Mouse (Mus musculus) G1E (cell line): ENCODE results near the gene Tbx2. TPM values are rescaled to one million over a fixed set of nuclear protein-coding genes. Genes with fewer than 3 reads are reported as not detected.

Experiments
- ATAC-seq: 2 replicates; pipeline ENCODE4 v1.8.0; 2016; ENCODE audit warnings: mild to moderate bottlenecking; ENCODE audit not compliant: insufficient number of reproducible peaks, poor library complexity, low FRiP score, severe bottlenecking; ENCODE audit errors: extremely low read depth
- DNase-seq: peaks from one replicate; pipeline ENCODE4 v3.0.0; 2012; ENCODE audit warnings: low spot score
- H3K27me3 ChIP-seq: 2 replicates; pipeline ENCODE4 v1.6.1; 2012; ENCODE audit warnings: mild to moderate bottlenecking, low read length, inconsistent platforms; ENCODE audit not compliant: insufficient read depth
- H3K36me3 ChIP-seq: replicated peaks from 2 replicates; pipeline ENCODE3; 2012; ENCODE audit warnings: mild to moderate bottlenecking, inconsistent platforms
- H3K4me1 ChIP-seq: 2 replicates; pipeline ENCODE4 v1.6.1; 2012; ENCODE audit warnings: low read depth, low read length, inconsistent platforms, mixed read lengths; ENCODE audit not compliant: insufficient read depth
- H3K4me3 ChIP-seq: 2 replicates; pipeline ENCODE4 v1.5.1; 2012; ENCODE audit warnings: low read depth, mild to moderate bottlenecking, inconsistent platforms, low read length, moderate library complexity, mixed read lengths
- H3K9me3 ChIP-seq: replicated peaks from 2 replicates; pipeline ENCODE4 v1.6.1; 2012; ENCODE audit warnings: inconsistent platforms
- CTCF ChIP-seq: IDR thresholded peaks from 2 replicates; pipeline ENCODE4 v1.5.1; 2012; ENCODE audit warnings: low read depth, low read length, inconsistent platforms, mixed read lengths
- GATA1 ChIP-seq: IDR thresholded peaks from 2 replicates; pipeline ENCODE4 v1.6.1; 2012; ENCODE audit warnings: borderline replicate concordance, low read length, inconsistent platforms, mixed read lengths
- GATA2 ChIP-seq: IDR thresholded peaks from 2 replicates; pipeline ENCODE4 v1.6.1; 2012; ENCODE audit warnings: low read depth, low read length, inconsistent platforms, borderline replicate concordance
- POLR2AphosphoS5 ChIP-seq: IDR thresholded peaks from 2 replicates; pipeline ENCODE4 v1.6.1; 2012; ENCODE audit warnings: low read depth, low read length, inconsistent platforms; ENCODE audit not compliant: insufficient replicate concordance
- TAL1 ChIP-seq: conservative IDR thresholded peaks from 2 replicates; pipeline ENCODE4 v1.6.1; 2012; ENCODE audit warnings: low read depth, low read length, inconsistent platforms, mixed read lengths
- polyA plus RNA-seq: library from polyadenylated mRNA; stranded (reverse); fragments of >175 nt; gene quantifications from 2 replicates; pipeline ENCODE4 v1.2.3, GENCODE M21; 2012
- total RNA-seq, 2 experiments: library from RNA; stranded (forward) in 1 of 2; stranded (reverse) in 1 of 2; fragments of 200-1000 nt in 1 of 2; fragments of >200 nt in 1 of 2; fragmentation: Nextera tagmentation in 1 of 2; gene quantifications; 2 replicates each; pipeline ENCODE4 v1.2.3; 2014 to 2017

Tbx2 gene
- total and polyA plus RNA-seq, 3 experiments, result 0.24 to 0.53 TPM; not detected in 1

- TF ChIP-seq CTCF (no peak), TAL1 (no peak)
- H3K4me3 ChIP-seq, result no peak overlapping the region
- no peaks in the 10 kb centered on the region for H3K9me3 ChIP-seq
- no peaks in the 10 kb centered on the region for H3K36me3 ChIP-seq
- DNase-seq, result no peak
- H3K4me1 ChIP-seq, result 0 out of 2 replicates have a peak, but pooled peaks cover 2% of the 10 kb centered on the region
- H3K27me3 ChIP-seq, result peaks cover 44% of the 10 kb centered on the region
- ATAC-seq, result no peak
Observed at GRCm38 (mm10) chr11:85821659-85822058, 10.7 kb upstream of the Tbx2 start.

- ATAC-seq, result no peak
- peaks cover 49% of the 10 kb centered on the region for H3K27me3 ChIP-seq
- H3K4me1 ChIP-seq, result peaks cover 9% of the 10 kb centered on the region; the same call in 1 of the 2 replicates
- no peaks in the 10 kb centered on the region for H3K36me3 ChIP-seq
- peak; percentile 49 for TF ChIP-seq CTCF
- TF ChIP-seq POLR2AphosphoS5, result no peak
- TF ChIP-seq GATA1, result no peak
- H3K9me3 ChIP-seq, result no peaks in the 10 kb centered on the region
- H3K4me3 ChIP-seq, result no peak overlapping the region
- peak; percentile 34 for DNase-seq
Observed at GRCm38 (mm10) chr11:85823181-85823580, 9.2 kb upstream of the Tbx2 start.

GRCm38 (mm10) chr11:85823794-85824193 lies 8.6 kb upstream of the Tbx2 start:
- no peaks in the 10 kb centered on the region for H3K36me3 ChIP-seq
- peaks cover 49% of the 10 kb centered on the region for H3K27me3 ChIP-seq
- H3K9me3 ChIP-seq, result no peaks in the 10 kb centered on the region
- TF ChIP-seq GATA1, result no peak
- TF ChIP-seq POLR2AphosphoS5, result no peak
- ATAC-seq (no peak), DNase-seq (no peak)
- peaks cover 9% of the 10 kb centered on the region; the same call in 1 of the 2 replicates for H3K4me1 ChIP-seq
- no peak overlapping the region for H3K4me3 ChIP-seq

GRCm38 (mm10) chr11:85825031-85825430 lies 7.3 kb upstream of the Tbx2 start:
- H3K9me3 ChIP-seq, result 0 out of 2 replicates have a peak, but pooled peaks cover 3% of the 10 kb centered on the region
- DNase-seq (no peak), ATAC-seq (no peak)
- H3K4me3 ChIP-seq, result no peak overlapping the region
- H3K27me3 ChIP-seq, result peaks cover 55% of the 10 kb centered on the region
- H3K4me1 ChIP-seq, result peaks cover 9% of the 10 kb centered on the region; the same call in 1 of the 2 replicates
- TF ChIP-seq GATA1, result no peak
- no peak for TF ChIP-seq TAL1
- TF ChIP-seq POLR2AphosphoS5, result no peak
- TF ChIP-seq CTCF, result no peak
- TF ChIP-seq GATA2, result no peak
- no peaks in the 10 kb centered on the region for H3K36me3 ChIP-seq

GRCm38 (mm10) chr11:85825823-85826222 lies 6.5 kb upstream of the Tbx2 start:
- H3K4me1 ChIP-seq, result peaks cover 9% of the 10 kb centered on the region; the same call in 1 of the 2 replicates
- no peak for TF ChIP-seq POLR2AphosphoS5
- no peak for TF ChIP-seq CTCF
- TF ChIP-seq GATA2, result no peak
- TF ChIP-seq GATA1, result no peak
- no peak for TF ChIP-seq TAL1
- H3K4me3 ChIP-seq, result no peak overlapping the region
- peaks cover 61% of the 10 kb centered on the region for H3K27me3 ChIP-seq
- DNase-seq, result no peak
- 0 out of 2 replicates have a peak, but pooled peaks cover 3% of the 10 kb centered on the region for H3K9me3 ChIP-seq
- no peak for ATAC-seq
- no peaks in the 10 kb centered on the region for H3K36me3 ChIP-seq

- Histone ChIP-seq H3K36me3 (no peaks in the 10 kb centered on the region), H3K27me3 (peaks cover 68% of the 10 kb centered on the region), H3K9me3 (peaks cover 14% of the 10 kb centered on the region), H3K4me1 (peaks cover 9% of the 10 kb centered on the region; the same call in 1 of the 2 replicates), H3K4me3 (no peak overlapping the region)
- 0 out of 2 replicates have a peak, but pooled peaks have one; percentile 34 for ATAC-seq
- DNase-seq, result no peak
- TF ChIP-seq GATA1 (no peak), CTCF (no peak), POLR2AphosphoS5 (no peak), TAL1 (no peak), GATA2 (no peak)
Observed at GRCm38 (mm10) chr11:85827342-85827741, 5.0 kb upstream of the Tbx2 start.

GRCm38 (mm10) chr11:85828691-85829519 lies 3.4 kb upstream of the Tbx2 start:
- no peak for DNase-seq
- no peaks in the 10 kb centered on the region for H3K36me3 ChIP-seq
- peaks cover 23% of the 10 kb centered on the region for H3K9me3 ChIP-seq
- H3K4me3 ChIP-seq, result no peak overlapping the region
- no peak for ATAC-seq
- TF ChIP-seq CTCF (no peak), GATA1 (no peak), POLR2AphosphoS5 (no peak), GATA2 (no peak), TAL1 (no peak)
- peaks cover 70% of the 10 kb centered on the region for H3K27me3 ChIP-seq
- H3K4me1 ChIP-seq, result peaks cover 6% of the 10 kb centered on the region; the same call in 1 of the 2 replicates
